Mouse (Mus musculus): ENCODE results near the gene Nrn1. TPM values are rescaled to one million over a fixed set of nuclear protein-coding genes. Genes with fewer than 3 reads are reported as not detected.

Nrn1 gene
- polyA plus RNA-seq (2011; ENCODE audit: insufficient read depth, insufficient read length, low replicate concordance, missing spikeins) = not detected in 2 replicates

GRCm38 (mm10) chr13:36734731-36735571 is at the start of gene Nrn1:
Gene Nrn1 (minus strand): TSS chr13:36735131.
- H3K4me1 ChIP-seq (ENCODE audit: control insufficient read depth, insufficient read depth, low read length) = no peaks in the 10 kb centered on the region
- TF ChIP-seq CTCF (IDR thresholded peaks at IDR 0.05; ENCODE audit: control insufficient read depth, insufficient read depth, low read length) (no peak), POLR2A (IDR thresholded peaks at IDR 0.05; ENCODE audit: borderline replicate concordance, control insufficient read depth, low read depth, low read length) (no peak)
- no peak within 1 kb of the TSS for H3K4me3 ChIP-seq (replicated peaks; ENCODE audit: control insufficient read depth, low read depth, low read length)
- WGBS = 4% methylated on average over 50 of the region's 50 CpGs
- H3K27ac ChIP-seq (ENCODE audit: control insufficient read depth, insufficient read depth, low read depth, low read length, poor library complexity) = no peak within 1 kb of the TSS

DNA sequence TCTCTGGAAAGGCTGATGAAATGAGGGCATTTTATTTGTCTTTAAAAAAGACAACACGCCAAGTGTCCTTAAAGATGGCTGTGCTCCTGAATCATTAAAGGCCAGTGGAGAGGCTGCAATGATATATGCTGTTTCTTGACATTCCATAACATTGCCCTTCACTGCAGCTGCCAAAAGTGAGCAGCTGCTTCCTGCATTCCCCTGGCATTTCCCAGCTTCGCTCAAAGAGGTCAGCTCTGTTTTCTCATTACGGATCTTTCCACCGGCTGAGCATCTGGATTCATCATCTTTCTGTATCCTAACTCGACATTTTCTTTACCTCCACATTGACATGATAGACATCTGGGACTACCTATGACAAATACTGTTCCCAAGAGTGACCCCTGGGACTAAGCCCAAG is 44.7 kb upstream of the Nrn1 start:
- no peak overlapping the region for H3K27ac ChIP-seq (ENCODE audit: control insufficient read depth, insufficient read depth, low read depth, low read length, poor library complexity)
- no peak overlapping the region for H3K4me3 ChIP-seq (replicated peaks; ENCODE audit: control insufficient read depth, low read depth, low read length)
- TF ChIP-seq CTCF (IDR thresholded peaks at IDR 0.05; ENCODE audit: control insufficient read depth, insufficient read depth, low read length) = no peak
- no peak for TF ChIP-seq POLR2A (IDR thresholded peaks at IDR 0.05; ENCODE audit: borderline replicate concordance, control insufficient read depth, low read depth, low read length)
- 84% methylated on average over 5 of the region's 5 CpGs for WGBS
- no peaks in the 10 kb centered on the region for H3K4me1 ChIP-seq (ENCODE audit: control insufficient read depth, insufficient read depth, low read length)

GRCm38 (mm10) chr13:36766801-36767200 is 31.9 kb upstream of the Nrn1 start:
- WGBS = 69% methylated on average over 2 of the region's 2 CpGs
- no peaks in the 10 kb centered on the region for H3K4me1 ChIP-seq (ENCODE audit: control insufficient read depth, insufficient read depth, low read length)
- TF ChIP-seq CTCF (IDR thresholded peaks at IDR 0.05; ENCODE audit: control insufficient read depth, insufficient read depth, low read length) (no peak), POLR2A (IDR thresholded peaks at IDR 0.05; ENCODE audit: borderline replicate concordance, control insufficient read depth, low read depth, low read length) (no peak)
- no peak overlapping the region for H3K4me3 ChIP-seq (replicated peaks; ENCODE audit: control insufficient read depth, low read depth, low read length)
- no peak overlapping the region for H3K27ac ChIP-seq (ENCODE audit: control insufficient read depth, insufficient read depth, low read depth, low read length, poor library complexity)

DNA sequence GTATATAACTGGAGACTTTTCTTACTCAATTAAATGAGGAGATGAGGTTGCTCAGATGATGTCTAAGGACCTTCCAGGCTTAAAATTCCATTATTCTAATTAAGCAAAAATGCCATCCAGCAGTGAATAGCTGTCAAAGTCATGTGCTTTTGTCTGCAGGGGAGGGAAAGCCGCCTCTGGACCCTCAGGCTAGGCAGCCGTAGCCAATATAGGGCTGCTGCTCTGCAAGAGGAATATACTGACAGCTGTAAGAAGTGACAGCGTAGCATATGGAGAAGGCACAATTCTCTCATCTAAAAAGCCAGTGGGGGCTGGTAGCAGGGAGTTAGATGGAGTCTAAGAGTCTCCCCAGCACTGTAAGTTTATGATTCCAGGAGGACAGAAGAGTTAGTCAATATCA is 16.9 kb upstream of the Nrn1 start:
- WGBS = 77% methylated on average over 3 of the region's 3 CpGs
- TF ChIP-seq CTCF (IDR thresholded peaks at IDR 0.05; ENCODE audit: control insufficient read depth, insufficient read depth, low read length) = no peak
- TF ChIP-seq POLR2A (IDR thresholded peaks at IDR 0.05; ENCODE audit: borderline replicate concordance, control insufficient read depth, low read depth, low read length) = no peak
- no peak overlapping the region for H3K4me3 ChIP-seq (replicated peaks; ENCODE audit: control insufficient read depth, low read depth, low read length)
- H3K4me1 ChIP-seq (ENCODE audit: control insufficient read depth, insufficient read depth, low read length) = no peaks in the 10 kb centered on the region
- H3K27ac ChIP-seq (ENCODE audit: control insufficient read depth, insufficient read depth, low read depth, low read length, poor library complexity) = no peak overlapping the region

- Histone ChIP-seq H3K27ac (ENCODE audit: control insufficient read depth, insufficient read depth, low read depth, low read length, poor library complexity) (no peak overlapping the region), H3K4me1 (ENCODE audit: control insufficient read depth, insufficient read depth, low read length) (no peaks in the 10 kb centered on the region), H3K4me3 (replicated peaks; ENCODE audit: control insufficient read depth, low read depth, low read length) (no peak overlapping the region)
- TF ChIP-seq CTCF (IDR thresholded peaks at IDR 0.05; ENCODE audit: control insufficient read depth, insufficient read depth, low read length) (no peak), POLR2A (IDR thresholded peaks at IDR 0.05; ENCODE audit: borderline replicate concordance, control insufficient read depth, low read depth, low read length) (no peak)
- WGBS = 59% methylated on average over 2 of the region's 2 CpGs
These were observed 15.1 kb upstream of the Nrn1 start for GRCm38 (mm10) chr13:36750056-36750455.

GRCm38 (mm10) chr13:36736619-36736996 is 1.7 kb upstream of the Nrn1 start:
- TF ChIP-seq CTCF (IDR thresholded peaks at IDR 0.05; ENCODE audit: control insufficient read depth, insufficient read depth, low read length) = no peak
- TF ChIP-seq POLR2A (IDR thresholded peaks at IDR 0.05; ENCODE audit: borderline replicate concordance, control insufficient read depth, low read depth, low read length) = no peak
- H3K4me1 ChIP-seq (ENCODE audit: control insufficient read depth, insufficient read depth, low read length) = no peaks in the 10 kb centered on the region

GRCm38 (mm10) chr13:36735901-36736618 is 1.1 kb upstream of the Nrn1 start:
- 2% methylated on average over 39 of the region's 39 CpGs for WGBS
- no peak overlapping the region for H3K27ac ChIP-seq (ENCODE audit: control insufficient read depth, insufficient read depth, low read depth, low read length, poor library complexity)
- no peaks in the 10 kb centered on the region for H3K4me1 ChIP-seq (ENCODE audit: control insufficient read depth, insufficient read depth, low read length)
- TF ChIP-seq CTCF (IDR thresholded peaks at IDR 0.05; ENCODE audit: control insufficient read depth, insufficient read depth, low read length) = no peak
- no peak for TF ChIP-seq POLR2A (IDR thresholded peaks at IDR 0.05; ENCODE audit: borderline replicate concordance, control insufficient read depth, low read depth, low read length)
- no peak overlapping the region for H3K4me3 ChIP-seq (replicated peaks; ENCODE audit: control insufficient read depth, low read depth, low read length)

More at GRCm38 (mm10) chr13:36736619-36736996, 1.7 kb upstream of the Nrn1 start:
- 6% methylated on average over 9 of the region's 9 CpGs for WGBS
- H3K4me3 ChIP-seq (replicated peaks; ENCODE audit: control insufficient read depth, low read depth, low read length) = no peak overlapping the region
- no peak overlapping the region for H3K27ac ChIP-seq (ENCODE audit: control insufficient read depth, insufficient read depth, low read depth, low read length, poor library complexity)

DNA sequence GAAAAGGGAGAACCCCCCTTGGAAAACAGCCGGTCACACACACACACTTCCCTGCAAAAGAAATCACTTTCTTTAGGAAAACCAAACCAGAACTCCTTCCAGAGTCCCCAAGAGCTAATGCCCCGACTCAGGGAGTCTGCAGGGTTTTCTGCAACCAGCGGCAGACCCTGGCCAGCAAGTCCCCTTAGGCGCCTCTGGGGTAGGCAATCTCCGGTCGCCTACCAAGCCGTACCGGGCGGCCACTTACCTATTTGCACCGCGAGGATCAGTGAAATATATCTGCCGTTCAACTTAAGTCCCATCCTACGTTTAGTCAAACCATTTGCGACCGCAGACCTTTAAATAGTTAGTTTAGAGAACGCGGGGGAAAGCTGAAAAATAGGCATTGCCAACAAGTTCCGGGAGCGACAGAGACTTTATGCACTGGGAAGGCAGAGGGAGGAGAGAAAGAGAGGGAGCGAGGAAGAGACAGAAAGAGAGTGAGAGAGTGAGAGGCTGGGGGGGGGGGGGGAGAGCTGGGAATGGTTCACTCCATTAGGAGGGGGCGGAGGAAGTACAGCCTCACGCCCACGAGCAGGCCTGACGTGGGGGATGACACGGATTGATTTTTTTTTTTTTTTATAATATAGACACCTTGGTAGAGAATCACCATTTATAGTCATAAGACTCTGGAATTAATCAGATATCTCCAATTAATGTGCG is 791 bp downstream of the Nrn1 start:
- no peak overlapping the region for H3K4me3 ChIP-seq (replicated peaks; ENCODE audit: control insufficient read depth, low read depth, low read length)
- H3K27ac ChIP-seq (ENCODE audit: control insufficient read depth, insufficient read depth, low read depth, low read length, poor library complexity) = no peak overlapping the region
- TF ChIP-seq POLR2A (IDR thresholded peaks at IDR 0.05; ENCODE audit: borderline replicate concordance, control insufficient read depth, low read depth, low read length) = no peak
- no peak for TF ChIP-seq CTCF (IDR thresholded peaks at IDR 0.05; ENCODE audit: control insufficient read depth, insufficient read depth, low read length)
- H3K4me1 ChIP-seq (ENCODE audit: control insufficient read depth, insufficient read depth, low read length) = no peaks in the 10 kb centered on the region
- 3% methylated on average over 26 of the region's 26 CpGs for WGBS
